Mouse (Mus musculus) liver, embryonic 14.5 days (tissue): ENCODE results near the gene Cmip. TPM values are rescaled to one million over a fixed set of nuclear protein-coding genes. Genes with fewer than 3 reads are reported as not detected.

ENCODE experiments used
- ATAC-seq: fragments of 200-750 bp; cut with Nextera tagmentation; 2 replicates; pipeline ENCODE4 v1.8.0; 2017; ENCODE audit warnings: moderate number of reproducible peaks, mild to moderate bottlenecking, moderate library complexity; ENCODE audit not compliant: insufficient read depth
- DNase-seq, 3 experiments: peaks; one replicate each; pipeline ENCODE4 v3.0.0-alpha.2; 2012 to 2013; ENCODE audit warnings: low read depth in 3 of 3, low spot score in 3 of 3
- H3K27ac ChIP-seq: fragments of 300-500 bp; sonication (generic); 2 replicates; pipeline ENCODE4 v1.5.1; 2014; ENCODE audit warnings: moderate library complexity, mild to moderate bottlenecking, control low read depth, inconsistent platforms
- H3K27me3 ChIP-seq: fragments of 300-500 bp; sonication (generic); 2 replicates; pipeline ENCODE4 v1.6.1; 2014; ENCODE audit warnings: mild to moderate bottlenecking, low read length, moderate library complexity; ENCODE audit not compliant: control insufficient read depth, insufficient read depth
- H3K36me3 ChIP-seq: fragments of 300-500 bp; sonication (generic); replicated peaks from 2 replicates; pipeline ENCODE4 v1.6.1; 2014; ENCODE audit warnings: low read depth; ENCODE audit not compliant: control insufficient read depth, insufficient read depth
- H3K4me1 ChIP-seq, 2 experiments: fragments of 200-500 bp in 1 of 2; fragments of 300-500 bp in 1 of 2; sonication (generic) in 1 of 2; replicated peaks; 2 replicates each; pipeline ENCODE4 v1.6.1; 2012 to 2014; ENCODE audit warnings: antibody characterized with exemption in 1 of 2, inconsistent platforms in 1 of 2, low read length in 1 of 2; ENCODE audit not compliant: control insufficient read depth in 2 of 2, insufficient read depth in 2 of 2
- H3K4me2 ChIP-seq: fragments of 300-500 bp; sonication (generic); 2 replicates; pipeline ENCODE4 v1.6.1; 2014; ENCODE audit warnings: low read depth, mild to moderate bottlenecking, control low read depth, moderate library complexity
- H3K4me3 ChIP-seq, 2 experiments: fragments of 200-500 bp in 1 of 2; fragments of 300-500 bp in 1 of 2; sonication (generic) in 1 of 2; 2 replicates each; pipeline ENCODE4 v1.5.1; 2012 to 2014; ENCODE audit warnings: low read depth in 2 of 2, low read length in 2 of 2, mild to moderate bottlenecking in 2 of 2, control low read depth in 1 of 2, inconsistent platforms in 1 of 2, moderate library complexity in 1 of 2; ENCODE audit not compliant: insufficient read depth in 1 of 2
- H3K9ac ChIP-seq: fragments of 300-500 bp; sonication (generic); replicated peaks from 2 replicates; pipeline ENCODE4 v1.6.1; 2014; ENCODE audit warnings: mild to moderate bottlenecking, control low read depth, moderate library complexity
- H3K9me3 ChIP-seq: fragments of 300-500 bp; sonication (generic); 2 replicates; pipeline ENCODE4 v1.6.1; 2016; ENCODE audit warnings: low read length, mixed read lengths; ENCODE audit not compliant: control insufficient read depth
- CTCF ChIP-seq: IDR thresholded peaks from 2 replicates; pipeline ENCODE4 v1.5.1; 2016; ENCODE audit warnings: antibody characterized with exemption, low read depth, control low read depth
- EP300 ChIP-seq: IDR thresholded peaks from 2 replicates; pipeline ENCODE4 v1.6.1; 2016; ENCODE audit warnings: antibody characterized with exemption, low read depth
- WGBS: fragments of 180-500 bp; shearing (Covaris S2); extraction: QIAGEN DNeasy Blood & Tissue Kit; methylation state at CpG from one replicate; pipeline ENCODE4 v1.1.7; 2014; ENCODE audit not compliant: insufficient replicate concordance; 5-methylcytosine and 5-hydroxymethylcytosine counted together
- polyA plus RNA-seq, 2 experiments: library from polyadenylated mRNA; depleted of rRNA in 1 of 2; stranded (reverse) in 1 of 2; unstranded in 1 of 2; fragments of >200 nt; fragmentation: Nextera tagmentation in 1 of 2; extraction: Ambion mirVana in 1 of 2; gene quantifications; 2 replicates each; pipeline versions ENCODE4 v1.2.1 to v1.2.3; 2012 to 2014

Gene Cmip
- polyA plus RNA-seq, 2 experiments: 6.7 to 10.4 TPM

DNA sequence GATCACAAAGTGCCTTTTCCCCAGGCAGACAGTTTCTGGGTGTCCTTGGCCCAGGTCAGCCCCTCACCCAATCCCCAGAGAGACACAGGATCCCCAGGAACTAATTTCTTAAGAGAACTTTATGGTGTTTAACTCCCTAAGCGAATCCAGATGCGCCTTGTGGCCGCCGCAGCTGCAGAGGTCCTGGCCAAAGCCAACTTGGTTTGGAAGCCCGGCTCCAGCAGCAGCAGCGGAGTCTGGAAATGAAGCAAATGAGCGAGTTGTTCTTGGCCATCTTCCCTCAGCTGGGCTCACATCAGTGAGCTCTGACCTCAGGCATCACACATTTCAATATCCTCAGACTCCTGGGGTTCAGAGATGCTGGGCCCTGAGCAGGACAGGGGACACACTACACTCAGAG lies 33.6 kb downstream of the Cmip start:
- no peaks in the 10 kb centered on the region for H3K27me3 ChIP-seq
- DNase-seq (no peak), ATAC-seq (no peak)
- no peaks in the 10 kb centered on the region; the same call in 1 of the 2 replicates for H3K36me3 ChIP-seq
- peaks cover 4 to 21% of the 10 kb centered on the region in 2 experiments for H3K4me1 ChIP-seq
- H3K27ac ChIP-seq: no peak overlapping the region
- WGBS: 95% methylated on average over 7 of the region's 7 CpGs
- no peaks in the 10 kb centered on the region for H3K9me3 ChIP-seq
- H3K4me3 ChIP-seq: no peak overlapping the region
- TF ChIP-seq CTCF (no peak), EP300 (no peak)
- H3K4me2 ChIP-seq: no peak overlapping the region
- no peak overlapping the region; the same call in 1 of the 2 replicates for H3K9ac ChIP-seq

DNA sequence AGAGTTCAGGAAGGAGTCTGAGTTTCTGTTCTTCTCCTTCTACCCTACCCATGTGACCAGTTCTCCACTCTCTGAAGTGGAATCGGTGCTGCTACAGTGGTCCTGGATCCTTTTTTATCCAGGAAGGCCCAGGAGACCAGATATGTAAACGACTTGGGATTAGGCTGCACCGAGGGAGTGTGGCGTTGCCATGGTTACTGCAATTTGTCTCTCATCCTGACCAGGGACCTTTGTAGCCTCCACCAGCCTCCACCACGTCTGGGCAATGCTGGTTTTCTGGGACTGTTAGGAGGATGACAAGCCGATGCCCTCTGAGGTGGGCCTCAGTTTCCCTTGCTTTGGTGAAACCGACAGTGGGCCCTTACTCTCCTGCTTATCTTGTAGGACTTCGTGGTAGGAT lies 35.4 kb downstream of the Cmip start:
- no peaks in the 10 kb centered on the region for H3K27me3 ChIP-seq
- H3K4me3 ChIP-seq: no peak overlapping the region
- no peak overlapping the region for H3K4me2 ChIP-seq
- ATAC-seq: no peak
- H3K9ac ChIP-seq: no peak overlapping the region
- no peak for DNase-seq
- no peak for TF ChIP-seq EP300
- TF ChIP-seq CTCF: no peak
- H3K9me3 ChIP-seq: no peaks in the 10 kb centered on the region
- WGBS: 57% methylated on average over 8 of the region's 8 CpGs
- H3K36me3 ChIP-seq: no peaks in the 10 kb centered on the region
- H3K27ac ChIP-seq: no peak overlapping the region
- H3K4me1 ChIP-seq: peaks cover 18 to 31% of the 10 kb centered on the region in 2 experiments

DNA sequence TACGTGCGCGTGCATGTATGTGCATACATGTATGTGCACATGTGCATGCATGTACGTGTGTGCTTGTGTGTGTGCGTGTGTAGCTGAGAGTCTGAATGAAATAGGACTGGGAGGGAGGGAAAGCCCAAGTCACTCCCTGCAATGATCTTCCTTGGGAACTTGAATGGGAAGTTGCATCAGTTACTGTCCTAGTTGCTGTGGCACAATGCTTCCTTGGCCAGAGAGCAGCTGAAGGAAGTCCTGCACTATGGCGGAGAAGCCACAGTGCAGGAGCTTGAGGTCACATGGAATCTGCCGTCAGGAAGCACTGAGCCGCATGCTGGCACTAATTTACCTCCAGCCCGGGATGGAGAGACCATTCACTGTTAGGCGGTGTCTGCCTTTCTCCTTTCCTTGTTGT lies 37.9 kb downstream of the Cmip start:
- TF ChIP-seq EP300 (no peak), CTCF (no peak)
- ATAC-seq (no peak), DNase-seq (no peak)
- Histone ChIP-seq H3K9ac (no peak overlapping the region), H3K4me2 (no peak overlapping the region), H3K9me3 (no peaks in the 10 kb centered on the region), H3K36me3 (no peaks in the 10 kb centered on the region), H3K27ac (no peak overlapping the region), H3K4me1 (peaks cover 40 to 49% of the 10 kb centered on the region in 2 experiments), H3K4me3 (no peak overlapping the region), H3K27me3 (no peaks in the 10 kb centered on the region)
- WGBS: 74% methylated on average over 10 of the region's 10 CpGs

DNA sequence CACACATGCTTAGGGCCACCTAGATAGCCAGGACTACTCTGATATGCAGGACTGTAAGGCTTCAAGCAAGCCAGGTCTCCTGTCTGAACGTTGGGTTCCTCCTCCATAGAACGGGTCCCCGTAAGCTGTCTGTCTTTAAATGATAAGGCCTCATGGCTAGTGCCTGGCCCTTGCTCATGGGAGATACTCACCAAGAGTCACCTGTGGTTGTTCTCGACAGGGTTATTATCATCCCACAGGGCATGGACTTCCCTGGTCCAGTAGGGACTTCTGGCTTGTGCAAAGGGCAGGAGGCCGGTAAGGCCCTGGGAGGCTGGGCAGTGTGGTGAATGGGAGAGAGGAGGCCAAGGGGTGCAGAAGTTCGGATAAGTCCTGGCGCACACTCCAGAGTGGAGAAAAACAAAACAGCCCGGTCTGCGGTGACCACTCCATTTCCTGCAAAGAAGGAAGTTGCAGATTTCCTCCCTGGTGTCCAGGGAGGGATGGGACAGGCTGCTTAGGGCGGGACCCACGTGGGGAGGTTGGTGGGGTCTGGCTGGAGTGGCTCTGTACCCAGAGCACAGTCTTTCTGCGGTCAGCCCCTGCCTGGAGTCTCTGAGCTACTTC lies 41.2 kb downstream of the Cmip start:
- Histone ChIP-seq H3K4me3 (peak overlapping the region; percentile 12 to 31; a peak in 3 of 4 replicates), H3K36me3 (no peaks in the 10 kb centered on the region), H3K4me2 (peak overlapping the region; percentile 83), H3K9me3 (no peaks in the 10 kb centered on the region), H3K4me1 (peaks cover 43 to 65% of the 10 kb centered on the region in 2 experiments), H3K27me3 (no peaks in the 10 kb centered on the region), H3K9ac (peak overlapping the region; percentile 52), H3K27ac (peak overlapping the region; percentile 98)
- TF ChIP-seq EP300: peak; percentile 94
- TF ChIP-seq CTCF: 0 out of 2 replicates have a peak, but pooled peaks have one; percentile 1
- ATAC-seq (peak; percentile 98), DNase-seq (peak; percentile 82 to 88 (median 86))
- WGBS: 7% methylated on average over 12 of the region's 12 CpGs

DNA sequence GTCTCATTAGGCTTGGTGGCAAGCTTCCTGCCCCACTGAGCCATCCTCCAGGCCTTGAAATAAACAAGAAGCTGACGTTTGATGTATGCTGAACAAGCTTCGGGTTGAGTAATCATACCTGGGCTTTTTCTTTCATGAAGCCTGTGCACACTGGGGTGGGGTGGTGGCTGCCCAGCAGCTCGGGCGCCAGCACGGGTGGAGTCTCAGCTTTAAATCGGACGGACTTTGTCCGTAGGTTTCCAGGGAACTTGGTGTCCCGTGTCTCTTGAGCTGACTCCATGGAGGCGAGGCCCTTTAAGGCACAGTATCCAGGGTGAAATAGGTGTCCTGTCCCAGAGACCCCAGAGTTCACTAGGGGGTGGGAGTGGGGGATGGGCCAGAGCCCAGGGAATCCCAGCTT lies 42.3 kb downstream of the Cmip start:
- no peak for TF ChIP-seq CTCF
- no peak for TF ChIP-seq EP300
- H3K4me3 ChIP-seq: no peak overlapping the region
- no peak for DNase-seq
- peaks cover 43 to 70% of the 10 kb centered on the region in 2 experiments for H3K4me1 ChIP-seq
- H3K27ac ChIP-seq: 0 out of 2 replicates have a peak overlapping the region, but pooled peaks have one; percentile 8
- H3K4me2 ChIP-seq: peak overlapping the region; percentile 13
- no peak overlapping the region for H3K9ac ChIP-seq
- no peaks in the 10 kb centered on the region for H3K36me3 ChIP-seq
- no peaks in the 10 kb centered on the region for H3K27me3 ChIP-seq
- 66% methylated on average over 10 of the region's 10 CpGs for WGBS
- H3K9me3 ChIP-seq: no peaks in the 10 kb centered on the region
- no peak for ATAC-seq
